Mouse (Mus musculus) myocyte (in vitro differentiated cells): ENCODE results near the gene Ankrd13c.

ENCODE experiments used
- CEBPB ChIP-seq: IDR thresholded peaks from 2 replicates; pipeline ENCODE4 v1.6.1; 2011; ENCODE audit warnings: mild to moderate bottlenecking, moderate library complexity; ENCODE audit not compliant: poor library complexity, insufficient read depth, severe bottlenecking
- POLR2A ChIP-seq: IDR thresholded peaks from one replicate; pipeline ENCODE4 v1.6.1; 2011; ENCODE audit warnings: low read depth, mild to moderate bottlenecking, control low read depth, moderate library complexity; ENCODE audit not compliant: insufficient read length

GRCm38 (mm10) chr3:158040755-158041154, 93.7 kb downstream of the Ankrd13c start:
- TF ChIP-seq CEBPB: no peak
- no peak for TF ChIP-seq POLR2A
